In genomic region chr12:35503586-35503985, GRCm38 (mm10) we compare ENCODE assay signal across 12 mouse cellular contexts. TPM values are rescaled to one million over a fixed set of nuclear protein-coding genes. Genes with fewer than 3 reads are reported as not detected.
DNase-seq lines count a peak whose midpoint lies in the region; ATAC-seq and TF ChIP-seq lines count a peak whose summit lies in the region.
"Had no signal": no experiment of that assay in that cellular context is flagged by ENCODE, and none has a peak within 500 bp of the region (broad histone marks: within the 10 kb centered on the region; RNA-seq: fewer than 3 reads in every experiment).

No protein-coding gene starts in this region.

- no peak overlapping the region for H3K27ac ChIP-seq in layer of hippocampus, adult 2 months
- H3K27ac ChIP-seq in intestine, postnatal 0 days (ENCODE audit: low read depth, low read length) = no peak overlapping the region
- H3K27ac ChIP-seq: embryonic facial prominence, embryonic 13.5 days; heart, embryonic 13.5 days had no signal

- H3K4me1 ChIP-seq in intestine, postnatal 0 days (replicated peaks; ENCODE audit: control insufficient read depth, insufficient read depth, low read length) = no peaks in the 10 kb centered on the region
- H3K4me1 ChIP-seq: embryonic facial prominence, embryonic 13.5 days; heart, embryonic 13.5 days had no signal

- H3K4me2 ChIP-seq in intestine, postnatal 0 days (replicated peaks; ENCODE audit: low read depth) = no peak overlapping the region
- H3K4me2 ChIP-seq: embryonic facial prominence, embryonic 13.5 days; heart, embryonic 13.5 days had no signal

- no peak for DNase-seq in frontal cortex, postnatal 14 days (ENCODE audit: low spot score in 2 of 2)
- no peak for DNase-seq in layer of hippocampus, adult 2 months (ENCODE audit: low spot score in 2 of 2)
- DNase-seq in layer of hippocampus, adult 9-10 months (ENCODE audit: low spot score) = no peak
- DNase-seq in ES-CJ7 (ENCODE audit: low read depth, low spot score) = peak; percentile 56
- no peak for DNase-seq in spleen, adult 18-20 months
- no peak for DNase-seq in retina, embryonic 14.5 days (ENCODE audit: low spot score)
- DNase-seq: cerebellum, adult 11 months; kidney, adult 18-20 months had no signal

- 0 out of 2 replicates have a peak, but pooled peaks have one; percentile 47 for ATAC-seq in frontal cortex, adult (ENCODE audit: low TSS enrichment)
- no peak; the same call in 1 of the 2 replicates for ATAC-seq in intestine, postnatal 0 days

- no peak overlapping the region for H3K9ac ChIP-seq in intestine, postnatal 0 days (ENCODE audit: low read depth, low read length)
- H3K9ac ChIP-seq: embryonic facial prominence, embryonic 13.5 days; heart, embryonic 13.5 days had no signal

- no peaks in the 10 kb centered on the region for H3K9me3 ChIP-seq in intestine, postnatal 0 days (ENCODE audit: control insufficient read depth)
- H3K9me3 ChIP-seq: embryonic facial prominence, embryonic 13.5 days; heart, embryonic 13.5 days had no signal

- peaks cover 30% of the 10 kb centered on the region for H3K36me3 ChIP-seq in intestine, postnatal 0 days (ENCODE audit: control insufficient read depth, insufficient read depth)

- H3K27me3 ChIP-seq in intestine, postnatal 0 days (replicated peaks; ENCODE audit: control insufficient read depth, insufficient read depth, low read length) = no peaks in the 10 kb centered on the region
- H3K27me3 ChIP-seq: embryonic facial prominence, embryonic 13.5 days; heart, embryonic 13.5 days had no signal

- H3K4me3 ChIP-seq in layer of hippocampus, adult 2 months = no peak overlapping the region
- no peak overlapping the region for H3K4me3 ChIP-seq in intestine, postnatal 0 days (ENCODE audit: low read depth, low read length)
- H3K4me3 ChIP-seq: embryonic facial prominence, embryonic 13.5 days; heart, embryonic 13.5 days had no signal

- 82% methylated on average over 7 of the region's 7 CpGs for WGBS in intestine, postnatal 0 days

- peak; percentile 64 for TF ChIP-seq CTCF in layer of hippocampus, adult 2 months (conservative IDR thresholded peaks at IDR 0.05)
- TF ChIP-seq CTCF in intestine, postnatal 0 days (IDR thresholded peaks at IDR 0.05; ENCODE audit: low read depth) = peak; percentile 72

RNA-seq across cellular contexts. Expression of gene Ahr, which starts 31.3 kb away (rescaled TPM):
- 1 to 10 TPM; 6.8 to 7.6 TPM for total RNA-seq in layer of hippocampus, adult 2 months (2021)
- polyA plus RNA-seq in intestine, postnatal 0 days (2015; fragmentation: Nextera tagmentation; extraction: Ambion mirVana) = 4.6 and 4.7 TPM in 2 replicates
